Mouse (Mus musculus): ENCODE data around the gene Zfp385c. TPM values are rescaled to one million over a fixed set of nuclear protein-coding genes. Genes with fewer than 3 reads are reported as not detected.

The Zfp385c gene
- total RNA-seq, 2 experiments from 2014 or later = 0.12 TPM; not detected in 1

Other genes starting within 250 kb of the Zfp385c start
- gene Klhl11, start 219.7 kb downstream of the Zfp385c start, total RNA-seq (2021) = 10 to 100 TPM; 50.7 to 54.1 TPM
- 100 to 1,000 TPM; 211 to 219 TPM for gene Acly, start 164.5 kb downstream of the Zfp385c start, total RNA-seq (2021)
- under 1 TPM; 0.58 to 0.93 TPM for gene Ttc25, start 146.8 kb downstream of the Zfp385c start, total RNA-seq (2021)
- gene Cnp, start 117.6 kb downstream of the Zfp385c start, total RNA-seq (2021) = 10 to 100 TPM; 25.6 to 29.6 TPM
- gene Nkiras2, start 73.2 kb downstream of the Zfp385c start, total RNA-seq (2021) = 10 to 100 TPM; 37.7 to 39.9 TPM
- gene Dnajc7, start 72.3 kb downstream of the Zfp385c start, total RNA-seq (2021) = 100 to 1,000 TPM; 276 to 297 TPM
- gene Dhx58, start 11.8 kb upstream of the Zfp385c start, total RNA-seq (2021) = 1 to 10 TPM; 3.4 to 3.5 TPM
- gene Kat2a, start 20.0 kb upstream of the Zfp385c start, total RNA-seq (2021) = 10 to 100 TPM; 68.7 to 71.8 TPM
- not detected for gene Hspb9, start 21.4 kb upstream of the Zfp385c start, total RNA-seq (2021)
- gene Rab5c, start 45.8 kb upstream of the Zfp385c start, total RNA-seq (2021) = 100 to 1,000 TPM; 168 to 174 TPM
- 10 to 100 TPM; 11.2 to 12.4 TPM for gene Kcnh4, start 67.5 kb upstream of the Zfp385c start, total RNA-seq (2021)
- not detected for gene Hcrt, start 70.5 kb upstream of the Zfp385c start, total RNA-seq (2021)
- gene Ghdc, start 78.5 kb upstream of the Zfp385c start, total RNA-seq (2021) = 1 to 10 TPM; 5.5 to 7.2 TPM
- gene Stat5b, start 158.3 kb upstream of the Zfp385c start, total RNA-seq (2021) = 10 to 100 TPM in 1 of 2 experiments, 1 to 10 TPM in 1; 9.6 to 11.8 TPM
- gene Stat5a, start 166.9 kb upstream of the Zfp385c start, total RNA-seq (2021) = 1 to 10 TPM in 1 of 2 experiments, under 1 TPM in 1; 0.98 to 1.2 TPM
- gene Stat3, start 247.1 kb upstream of the Zfp385c start, total RNA-seq (2021) = 10 to 100 TPM; 32.4 to 36.7 TPM

Data from left cerebral cortex, postnatal 4 days (tissue).